ENCODE assay signal across 20 mouse cellular contexts in the genomic region with DNA sequence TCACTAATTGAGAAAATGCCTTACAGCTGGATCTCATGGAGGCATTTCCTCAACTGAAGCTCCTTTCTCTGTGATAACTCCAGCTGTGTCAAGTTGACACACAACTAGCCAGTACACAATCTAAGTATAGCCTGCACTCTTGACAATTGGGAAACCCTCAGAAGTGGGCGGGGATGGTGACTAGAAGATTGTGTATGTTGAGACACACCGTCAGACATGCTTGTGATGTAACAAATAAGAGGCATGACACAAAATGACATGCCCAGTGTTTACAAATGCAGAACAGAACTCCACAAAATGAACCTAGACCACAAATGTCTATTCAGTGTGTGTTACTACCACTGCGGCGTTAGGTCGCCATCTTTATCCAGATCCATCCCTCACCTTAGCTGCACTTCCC. TPM values are rescaled to one million over a fixed set of nuclear protein-coding genes. Genes with fewer than 3 reads are reported as not detected.
A peak's percentile ranks its signal among the peaks of the same experiment; 100 is the strongest.
DNase-seq lines count a peak whose midpoint lies in the region; ATAC-seq and TF ChIP-seq lines count a peak whose summit lies in the region.
"Had no signal": no experiment of that assay in that cellular context is flagged by ENCODE, and none has a peak within 500 bp of the region (broad histone marks: within the 10 kb centered on the region; RNA-seq: fewer than 3 reads in every experiment).

No protein-coding gene starts in this region.

- H3K27me3 ChIP-seq in kidney, adult 2 months (replicated peaks; ENCODE audit: control insufficient read depth, insufficient read depth, low read length): no peaks in the 10 kb centered on the region
- H3K27me3 ChIP-seq in kidney, embryonic 16.5 days (ENCODE audit: insufficient read depth, low read length): no peaks in the 10 kb centered on the region
- no peaks in the 10 kb centered on the region for H3K27me3 ChIP-seq in lung, postnatal 0 days (replicated peaks; ENCODE audit: insufficient read depth, low read length)
- H3K27me3 ChIP-seq in liver, postnatal 0 days (ENCODE audit: insufficient read depth, low read length): no peaks in the 10 kb centered on the region
- H3K27me3 ChIP-seq in stomach, postnatal 0 days (ENCODE audit: control insufficient read depth, insufficient read depth, low read length): no peaks in the 10 kb centered on the region
- H3K27me3 ChIP-seq: CH12.LX; forebrain, embryonic 13.5 days; heart, embryonic 13.5 days; Patski had no signal

- TF ChIP-seq CTCF in kidney, adult 2 months (conservative IDR thresholded peaks at IDR 0.05; ENCODE audit: insufficient read depth, insufficient read length, low read depth, low read length): no peak
- no peak for TF ChIP-seq CTCF in lung, postnatal 0 days (IDR thresholded peaks at IDR 0.05)
- no peak for TF ChIP-seq CTCF in liver, postnatal 0 days (IDR thresholded peaks at IDR 0.05; ENCODE audit: low read depth)
- no peak for TF ChIP-seq CTCF in stomach, postnatal 0 days (IDR thresholded peaks at IDR 0.05; ENCODE audit: low read depth)
- no peak for TF ChIP-seq CTCF in left cerebral cortex, adult 2 months (IDR thresholded peaks at IDR 0.05)

- intact Hi-C loops in left cerebral cortex, adult 2 months (cut with DNase I): no loop called here

- no peak overlapping the region for H3K4me2 ChIP-seq in kidney, embryonic 16.5 days (replicated peaks; ENCODE audit: low read depth, low read length)
- no peak overlapping the region for H3K4me2 ChIP-seq in lung, postnatal 0 days (replicated peaks; ENCODE audit: low read depth, low read length)
- H3K4me2 ChIP-seq in liver, postnatal 0 days (ENCODE audit: low read depth, low read length): no peak overlapping the region
- H3K4me2 ChIP-seq in stomach, postnatal 0 days (replicated peaks; ENCODE audit: low read depth): no peak overlapping the region
- H3K4me2 ChIP-seq: forebrain, embryonic 13.5 days; heart, embryonic 13.5 days had no signal

- WGBS in kidney, adult 2 months: 97% methylated on average over 5 of the region's 5 CpGs
- WGBS in kidney, embryonic 16.5 days: 92% methylated on average over 5 of the region's 5 CpGs
- WGBS in lung, postnatal 0 days: 86% methylated on average over 5 of the region's 5 CpGs
- 79% methylated on average over 5 of the region's 5 CpGs for WGBS in liver, postnatal 0 days (ENCODE audit: insufficient replicate concordance)
- WGBS in stomach, postnatal 0 days: 88% methylated on average over 5 of the region's 5 CpGs

- H3K9ac ChIP-seq in kidney, embryonic 16.5 days (replicated peaks; ENCODE audit: low read length): no peak overlapping the region
- H3K9ac ChIP-seq in lung, postnatal 0 days (replicated peaks; ENCODE audit: low read depth): no peak overlapping the region
- no peak overlapping the region for H3K9ac ChIP-seq in liver, postnatal 0 days (replicated peaks)
- no peak overlapping the region for H3K9ac ChIP-seq in stomach, postnatal 0 days (ENCODE audit: low read length)
- H3K9ac ChIP-seq: forebrain, embryonic 13.5 days; forebrain, postnatal 0 days; heart, embryonic 13.5 days had no signal

- peaks cover 17% of the 10 kb centered on the region for H3K36me3 ChIP-seq in kidney, adult 2 months (ENCODE audit: control insufficient read depth, insufficient read depth, low read length)
- H3K36me3 ChIP-seq in kidney, embryonic 16.5 days (ENCODE audit: insufficient read depth, low read length): peaks cover 82% of the 10 kb centered on the region
- H3K36me3 ChIP-seq in lung, postnatal 0 days (ENCODE audit: insufficient read depth, low read length): peaks cover 49% of the 10 kb centered on the region; the same call in 1 of the 2 replicates
- H3K36me3 ChIP-seq in liver, postnatal 0 days (replicated peaks; ENCODE audit: insufficient read depth, low read length): peaks cover 78% of the 10 kb centered on the region
- H3K36me3 ChIP-seq in stomach, postnatal 0 days (ENCODE audit: control insufficient read depth, insufficient read depth, low read length): peaks cover 46% of the 10 kb centered on the region

- DNase-seq in kidney, adult 2 months: no peak
- peak; percentile 69 for DNase-seq in lung, postnatal 0 days (ENCODE audit: low spot score)
- no peak for DNase-seq in lung, adult 18-20 months
- DNase-seq in liver, postnatal 0 days: no peak
- no peak for DNase-seq in stomach, postnatal 0 days (ENCODE audit: low spot score)
- DNase-seq in left cerebral cortex, adult 2 months (ENCODE audit: extremely low spot score in 1 of 2, low spot score in 2 of 2): no peak
- DNase-seq in right cerebral cortex, postnatal 25 days: no peak
- DNase-seq: adrenal gland, postnatal 25 days; cerebellum, adult 18-20 months; cerebellum, postnatal 10 days; forebrain, postnatal 0 days; gastrocnemius, postnatal 14 days; heart, postnatal 36 days had no signal

- H3K27ac ChIP-seq in kidney, adult 2 months (ENCODE audit: insufficient read depth, low read depth, low read length): peak overlapping the region; percentile 80
- H3K27ac ChIP-seq in kidney, embryonic 16.5 days (ENCODE audit: low read length): no peak overlapping the region
- H3K27ac ChIP-seq in lung, postnatal 0 days (ENCODE audit: low read length): peak overlapping the region; percentile 79
- H3K27ac ChIP-seq in liver, postnatal 0 days (ENCODE audit: low read depth): peak overlapping the region; percentile 82
- peak overlapping the region; percentile 40; the same call in 1 of the 2 replicates for H3K27ac ChIP-seq in stomach, postnatal 0 days (replicated peaks)
- no peak overlapping the region for H3K27ac ChIP-seq in left cerebral cortex, adult 2 months
- H3K27ac ChIP-seq: embryonic facial prominence, embryonic 10.5 days; forebrain, embryonic 13.5 days; heart, embryonic 13.5 days had no signal

- no peak for TF ChIP-seq POLR2A in kidney, adult 2 months (IDR thresholded peaks at IDR 0.05; ENCODE audit: low read depth, low read length)

- no peak for TF ChIP-seq EP300 in lung, postnatal 0 days (IDR thresholded peaks at IDR 0.05)
- TF ChIP-seq EP300 in liver, postnatal 0 days (IDR thresholded peaks at IDR 0.05; ENCODE audit: low read depth): no peak
- TF ChIP-seq EP300 in stomach, postnatal 0 days (optimal IDR thresholded peaks at IDR 0.05): no peak

- H3K4me1 ChIP-seq in kidney, adult 2 months (ENCODE audit: control insufficient read depth, insufficient read depth, low read length): peaks cover 9% of the 10 kb centered on the region
- H3K4me1 ChIP-seq in kidney, embryonic 16.5 days (ENCODE audit: insufficient read depth, low read length): no peaks in the 10 kb centered on the region
- H3K4me1 ChIP-seq in lung, postnatal 0 days (ENCODE audit: insufficient read depth, low read depth, low read length): peaks cover 4% of the 10 kb centered on the region; the same call in 1 of the 2 replicates
- peaks cover 9% of the 10 kb centered on the region for H3K4me1 ChIP-seq in liver, postnatal 0 days (ENCODE audit: insufficient read depth)
- no peaks in the 10 kb centered on the region for H3K4me1 ChIP-seq in stomach, postnatal 0 days (replicated peaks; ENCODE audit: control insufficient read depth, insufficient read depth)
- H3K4me1 ChIP-seq: embryonic facial prominence, embryonic 10.5 days; forebrain, embryonic 13.5 days had no signal

- H3K9me3 ChIP-seq in kidney, embryonic 16.5 days (ENCODE audit: low read length): no peaks in the 10 kb centered on the region
- H3K9me3 ChIP-seq in lung, postnatal 0 days (ENCODE audit: low read length): no peaks in the 10 kb centered on the region
- no peaks in the 10 kb centered on the region for H3K9me3 ChIP-seq in liver, postnatal 0 days (ENCODE audit: low read length)
- H3K9me3 ChIP-seq in stomach, postnatal 0 days (ENCODE audit: control insufficient read depth, low read length): no peaks in the 10 kb centered on the region
- H3K9me3 ChIP-seq: heart, embryonic 13.5 days had no signal

- no peak overlapping the region for H3K4me3 ChIP-seq in kidney, adult 2 months (ENCODE audit: insufficient read depth, low read depth, low read length)
- H3K4me3 ChIP-seq in kidney, embryonic 16.5 days (ENCODE audit: low read length): no peak overlapping the region
- no peak overlapping the region for H3K4me3 ChIP-seq in lung, postnatal 0 days (ENCODE audit: low read depth, low read length)
- H3K4me3 ChIP-seq in liver, postnatal 0 days (ENCODE audit: low read depth, low read length): no peak overlapping the region
- no peak overlapping the region for H3K4me3 ChIP-seq in stomach, postnatal 0 days (ENCODE audit: low read depth, low read length)
- no peak overlapping the region for H3K4me3 ChIP-seq in left cerebral cortex, adult 2 months
- H3K4me3 ChIP-seq: embryonic facial prominence, embryonic 10.5 days; forebrain, embryonic 13.5 days; heart, embryonic 13.5 days had no signal

- ATAC-seq in kidney, embryonic 16.5 days (ENCODE audit: low FRiP score, low TSS enrichment): no peak
- peak; percentile 56 for ATAC-seq in lung, postnatal 0 days
- ATAC-seq in liver, postnatal 0 days: peak; percentile 5; the same call in 1 of the 2 replicates
- 0 out of 2 replicates have a peak, but pooled peaks have one; percentile 21 for ATAC-seq in stomach, postnatal 0 days (ENCODE audit: low FRiP score, low TSS enrichment)
- ATAC-seq: activated CD4-positive, CD25-positive, alpha-beta regulatory T cell, adult 4 months; forebrain, embryonic 13.5 days; forebrain, postnatal 0 days; Patski had no signal

RNA-seq across cellular contexts. Expression of a gene that starts 23.7 kb away (rescaled TPM):
- 32.5 and 35.1 TPM in 2 replicates for polyA plus RNA-seq in kidney, adult 2 months (2012; rRNA removed)
- polyA plus RNA-seq in kidney, embryonic 16.5 days (2015; fragmentation: Nextera tagmentation; extraction: Ambion mirVana): 107 and 108 TPM in 2 replicates
- 62.6 TPM in 2 replicates for polyA plus RNA-seq in lung, postnatal 0 days (2015; fragmentation: Nextera tagmentation; extraction: Ambion mirVana)
- 35.0 and 37.5 TPM in 2 replicates for polyA plus RNA-seq in liver, postnatal 0 days (2015; fragmentation: Nextera tagmentation; extraction: Ambion mirVana)
- polyA plus RNA-seq in stomach, postnatal 0 days (2015; fragmentation: Nextera tagmentation; extraction: Ambion mirVana): 36.5 and 38.3 TPM in 2 replicates
- total RNA-seq in left cerebral cortex, adult 2 months (2021): 10 to 100 TPM; 70.8 to 72.8 TPM

RNA-seq across cellular contexts. Expression of a gene that starts 24.5 kb away (rescaled TPM):
- polyA plus RNA-seq in kidney, adult 2 months (2012; rRNA removed): 11.3 and 17.0 TPM in 2 replicates
- 0.54 and 1.0 TPM in 2 replicates for polyA plus RNA-seq in kidney, embryonic 16.5 days (2015; fragmentation: Nextera tagmentation; extraction: Ambion mirVana)
- polyA plus RNA-seq in lung, postnatal 0 days (2015; fragmentation: Nextera tagmentation; extraction: Ambion mirVana): 1.3 and 1.8 TPM in 2 replicates
- 0.18 and 0.31 TPM in 2 replicates for polyA plus RNA-seq in liver, postnatal 0 days (2015; fragmentation: Nextera tagmentation; extraction: Ambion mirVana)
- polyA plus RNA-seq in stomach, postnatal 0 days (2015; fragmentation: Nextera tagmentation; extraction: Ambion mirVana): 1.8 and 3.2 TPM in 2 replicates
- 10 to 100 TPM in 1 of 2 experiments, 1 to 10 TPM in 1; 9.8 to 10.9 TPM for total RNA-seq in left cerebral cortex, adult 2 months (2021)
- total RNA-seq: CH12.LX had no signal
- polyA plus RNA-seq: activated CD4-positive, CD25-positive, alpha-beta regulatory T cell, adult 4 months; forebrain, embryonic 13.5 days; Patski had no signal

RNA-seq across cellular contexts. Expression of a gene that starts 53.8 kb away (rescaled TPM):
- polyA plus RNA-seq in kidney, adult 2 months (2012; rRNA removed): 64.5 and 67.4 TPM in 2 replicates
- polyA plus RNA-seq in kidney, embryonic 16.5 days (2015; fragmentation: Nextera tagmentation; extraction: Ambion mirVana): 53.8 and 55.4 TPM in 2 replicates
- 20.6 and 21.2 TPM in 2 replicates for polyA plus RNA-seq in lung, postnatal 0 days (2015; fragmentation: Nextera tagmentation; extraction: Ambion mirVana)
- polyA plus RNA-seq in liver, postnatal 0 days (2015; fragmentation: Nextera tagmentation; extraction: Ambion mirVana): 27.6 and 30.0 TPM in 2 replicates
- polyA plus RNA-seq in stomach, postnatal 0 days (2015; fragmentation: Nextera tagmentation; extraction: Ambion mirVana): 47.2 and 48.6 TPM in 2 replicates
- 10 to 100 TPM; 31.0 to 37.2 TPM for total RNA-seq in left cerebral cortex, adult 2 months (2021)

RNA-seq across cellular contexts. Expression of a gene that starts 59.0 kb away (rescaled TPM):
- polyA plus RNA-seq in kidney, adult 2 months (2012; rRNA removed): 19.5 and 22.0 TPM in 2 replicates
- polyA plus RNA-seq in kidney, embryonic 16.5 days (2015; fragmentation: Nextera tagmentation; extraction: Ambion mirVana): 33.5 and 37.0 TPM in 2 replicates
- polyA plus RNA-seq in lung, postnatal 0 days (2015; fragmentation: Nextera tagmentation; extraction: Ambion mirVana): 8.5 and 9.3 TPM in 2 replicates
- 2.6 and 2.7 TPM in 2 replicates for polyA plus RNA-seq in liver, postnatal 0 days (2015; fragmentation: Nextera tagmentation; extraction: Ambion mirVana)
- 3.1 and 3.9 TPM in 2 replicates for polyA plus RNA-seq in stomach, postnatal 0 days (2015; fragmentation: Nextera tagmentation; extraction: Ambion mirVana)
- total RNA-seq in left cerebral cortex, adult 2 months (2021): 10 to 100 TPM; 53.4 to 59.2 TPM

Comparison
In these comparisons a context has a peak if more than half of its experiments do, and no peak if none do; other contexts are left out.
1. H3K27ac ChIP-seq: peak in kidney, adult 2 months (single experiment), lung, postnatal 0 days (single experiment), liver, postnatal 0 days (single experiment) and stomach, postnatal 0 days (single experiment); none in kidney, embryonic 16.5 days (single experiment) and left cerebral cortex, adult 2 months (single experiment).